Mouse (Mus musculus): ENCODE measurements around the gene Vti1a. TPM values are rescaled to one million over a fixed set of nuclear protein-coding genes. Genes with fewer than 3 reads are reported as not detected.

Gene Vti1a
- polyA plus RNA-seq, 1 experiment, result 17.6 TPM

- Histone ChIP-seq H3K27ac (ENCODE audit: insufficient read depth, low read length) (no peak overlapping the region), H3K4me3 (ENCODE audit: low read depth, low read length) (no peak overlapping the region), H3K9ac (ENCODE audit: low read depth, poor library complexity, severe bottlenecking) (no peak overlapping the region), H3K36me3 (ENCODE audit: control insufficient read depth, insufficient read depth, low read length, poor library complexity, severe bottlenecking) (no peaks in the 10 kb centered on the region), H3K9me3 (replicated peaks; ENCODE audit: control insufficient read depth, insufficient read depth, low read length, poor library complexity, severe bottlenecking) (no peaks in the 10 kb centered on the region), H3K27me3 (ENCODE audit: control insufficient read depth, insufficient read depth, low read length, poor library complexity, severe bottlenecking) (no peaks in the 10 kb centered on the region), H3K4me1 (ENCODE audit: control insufficient read depth, insufficient read depth, low read length) (no peaks in the 10 kb centered on the region)
- TF ChIP-seq CTCF (IDR thresholded peaks at IDR 0.05; ENCODE audit: low read depth, low read length) (no peak), POLR2A (IDR thresholded peaks at IDR 0.05; ENCODE audit: insufficient read depth, low read length) (no peak), EP300 (IDR thresholded peaks at IDR 0.05; ENCODE audit: insufficient read depth, low read depth, low read length) (no peak)
These were observed 15.7 kb downstream of the Vti1a start for GRCm38 (mm10) chr19:55331776-55332175.

GRCm38 (mm10) chr19:55332641-55333268 lies 16.7 kb downstream of the Vti1a start:
- H3K36me3 ChIP-seq (ENCODE audit: control insufficient read depth, insufficient read depth, low read length, poor library complexity, severe bottlenecking), result no peaks in the 10 kb centered on the region
- H3K4me1 ChIP-seq (ENCODE audit: control insufficient read depth, insufficient read depth, low read length), result no peaks in the 10 kb centered on the region
- no peak overlapping the region for H3K27ac ChIP-seq (ENCODE audit: insufficient read depth, low read length)
- no peak overlapping the region for H3K9ac ChIP-seq (ENCODE audit: low read depth, poor library complexity, severe bottlenecking)
- no peak overlapping the region for H3K4me3 ChIP-seq (ENCODE audit: low read depth, low read length)
- TF ChIP-seq POLR2A (IDR thresholded peaks at IDR 0.05; ENCODE audit: insufficient read depth, low read length), result no peak
- peak; percentile 71 for TF ChIP-seq CTCF (IDR thresholded peaks at IDR 0.05; ENCODE audit: low read depth, low read length)
- TF ChIP-seq EP300 (IDR thresholded peaks at IDR 0.05; ENCODE audit: insufficient read depth, low read depth, low read length), result no peak
- no peaks in the 10 kb centered on the region for H3K9me3 ChIP-seq (replicated peaks; ENCODE audit: control insufficient read depth, insufficient read depth, low read length, poor library complexity, severe bottlenecking)
- no peaks in the 10 kb centered on the region for H3K27me3 ChIP-seq (ENCODE audit: control insufficient read depth, insufficient read depth, low read length, poor library complexity, severe bottlenecking)

GRCm38 (mm10) chr19:55335881-55336280 lies 19.8 kb downstream of the Vti1a start:
- Histone ChIP-seq H3K27me3 (ENCODE audit: control insufficient read depth, insufficient read depth, low read length, poor library complexity, severe bottlenecking) (no peaks in the 10 kb centered on the region), H3K9me3 (replicated peaks; ENCODE audit: control insufficient read depth, insufficient read depth, low read length, poor library complexity, severe bottlenecking) (no peaks in the 10 kb centered on the region), H3K36me3 (ENCODE audit: control insufficient read depth, insufficient read depth, low read length, poor library complexity, severe bottlenecking) (no peaks in the 10 kb centered on the region), H3K4me3 (ENCODE audit: low read depth, low read length) (no peak overlapping the region), H3K4me1 (ENCODE audit: control insufficient read depth, insufficient read depth, low read length) (no peaks in the 10 kb centered on the region), H3K27ac (ENCODE audit: insufficient read depth, low read length) (no peak overlapping the region), H3K9ac (ENCODE audit: low read depth, poor library complexity, severe bottlenecking) (no peak overlapping the region)
- TF ChIP-seq EP300 (IDR thresholded peaks at IDR 0.05; ENCODE audit: insufficient read depth, low read depth, low read length) (no peak), POLR2A (IDR thresholded peaks at IDR 0.05; ENCODE audit: insufficient read depth, low read length) (no peak), CTCF (IDR thresholded peaks at IDR 0.05; ENCODE audit: low read depth, low read length) (no peak)

GRCm38 (mm10) chr19:55336441-55336840 lies 20.3 kb downstream of the Vti1a start:
- no peak overlapping the region for H3K4me3 ChIP-seq (ENCODE audit: low read depth, low read length)
- no peak overlapping the region for H3K27ac ChIP-seq (ENCODE audit: insufficient read depth, low read length)
- no peaks in the 10 kb centered on the region for H3K27me3 ChIP-seq (ENCODE audit: control insufficient read depth, insufficient read depth, low read length, poor library complexity, severe bottlenecking)
- H3K4me1 ChIP-seq (ENCODE audit: control insufficient read depth, insufficient read depth, low read length), result no peaks in the 10 kb centered on the region
- no peak for TF ChIP-seq POLR2A (IDR thresholded peaks at IDR 0.05; ENCODE audit: insufficient read depth, low read length)
- no peak for TF ChIP-seq CTCF (IDR thresholded peaks at IDR 0.05; ENCODE audit: low read depth, low read length)
- TF ChIP-seq EP300 (IDR thresholded peaks at IDR 0.05; ENCODE audit: insufficient read depth, low read depth, low read length), result no peak
- H3K36me3 ChIP-seq (ENCODE audit: control insufficient read depth, insufficient read depth, low read length, poor library complexity, severe bottlenecking), result no peaks in the 10 kb centered on the region
- no peak overlapping the region for H3K9ac ChIP-seq (ENCODE audit: low read depth, poor library complexity, severe bottlenecking)
- H3K9me3 ChIP-seq (replicated peaks; ENCODE audit: control insufficient read depth, insufficient read depth, low read length, poor library complexity, severe bottlenecking), result no peaks in the 10 kb centered on the region

- TF ChIP-seq EP300 (IDR thresholded peaks at IDR 0.05; ENCODE audit: insufficient read depth, low read depth, low read length) (no peak), POLR2A (IDR thresholded peaks at IDR 0.05; ENCODE audit: insufficient read depth, low read length) (no peak), CTCF (IDR thresholded peaks at IDR 0.05; ENCODE audit: low read depth, low read length) (no peak)
These were observed 21.0 kb downstream of the Vti1a start for GRCm38 (mm10) chr19:55337066-55337465.

GRCm38 (mm10) chr19:55337664-55338063 lies 21.6 kb downstream of the Vti1a start:
- TF ChIP-seq POLR2A (IDR thresholded peaks at IDR 0.05; ENCODE audit: insufficient read depth, low read length) (no peak), CTCF (IDR thresholded peaks at IDR 0.05; ENCODE audit: low read depth, low read length) (no peak), EP300 (IDR thresholded peaks at IDR 0.05; ENCODE audit: insufficient read depth, low read depth, low read length) (no peak)
- no peaks in the 10 kb centered on the region for H3K36me3 ChIP-seq (ENCODE audit: control insufficient read depth, insufficient read depth, low read length, poor library complexity, severe bottlenecking)

More at GRCm38 (mm10) chr19:55337066-55337465, 21.0 kb downstream of the Vti1a start:
- no peaks in the 10 kb centered on the region for H3K27me3 ChIP-seq (ENCODE audit: control insufficient read depth, insufficient read depth, low read length, poor library complexity, severe bottlenecking)
- H3K36me3 ChIP-seq (ENCODE audit: control insufficient read depth, insufficient read depth, low read length, poor library complexity, severe bottlenecking), result no peaks in the 10 kb centered on the region
- H3K4me3 ChIP-seq (ENCODE audit: low read depth, low read length), result no peak overlapping the region
- no peak overlapping the region for H3K9ac ChIP-seq (ENCODE audit: low read depth, poor library complexity, severe bottlenecking)
- no peak overlapping the region for H3K27ac ChIP-seq (ENCODE audit: insufficient read depth, low read length)
- H3K9me3 ChIP-seq (replicated peaks; ENCODE audit: control insufficient read depth, insufficient read depth, low read length, poor library complexity, severe bottlenecking), result no peaks in the 10 kb centered on the region
- no peaks in the 10 kb centered on the region for H3K4me1 ChIP-seq (ENCODE audit: control insufficient read depth, insufficient read depth, low read length)

More at GRCm38 (mm10) chr19:55337664-55338063, 21.6 kb downstream of the Vti1a start:
- H3K27ac ChIP-seq (ENCODE audit: insufficient read depth, low read length), result no peak overlapping the region
- no peak overlapping the region for H3K9ac ChIP-seq (ENCODE audit: low read depth, poor library complexity, severe bottlenecking)
- H3K9me3 ChIP-seq (replicated peaks; ENCODE audit: control insufficient read depth, insufficient read depth, low read length, poor library complexity, severe bottlenecking), result no peaks in the 10 kb centered on the region
- H3K27me3 ChIP-seq (ENCODE audit: control insufficient read depth, insufficient read depth, low read length, poor library complexity, severe bottlenecking), result no peaks in the 10 kb centered on the region
- H3K4me3 ChIP-seq (ENCODE audit: low read depth, low read length), result no peak overlapping the region
- H3K4me1 ChIP-seq (ENCODE audit: control insufficient read depth, insufficient read depth, low read length), result no peaks in the 10 kb centered on the region
